Mouse (Mus musculus): ENCODE measurements around the gene Hdac11.
A peak's percentile ranks its signal among the peaks of the same experiment; 100 is the strongest.

The Hdac11 gene

DNA sequence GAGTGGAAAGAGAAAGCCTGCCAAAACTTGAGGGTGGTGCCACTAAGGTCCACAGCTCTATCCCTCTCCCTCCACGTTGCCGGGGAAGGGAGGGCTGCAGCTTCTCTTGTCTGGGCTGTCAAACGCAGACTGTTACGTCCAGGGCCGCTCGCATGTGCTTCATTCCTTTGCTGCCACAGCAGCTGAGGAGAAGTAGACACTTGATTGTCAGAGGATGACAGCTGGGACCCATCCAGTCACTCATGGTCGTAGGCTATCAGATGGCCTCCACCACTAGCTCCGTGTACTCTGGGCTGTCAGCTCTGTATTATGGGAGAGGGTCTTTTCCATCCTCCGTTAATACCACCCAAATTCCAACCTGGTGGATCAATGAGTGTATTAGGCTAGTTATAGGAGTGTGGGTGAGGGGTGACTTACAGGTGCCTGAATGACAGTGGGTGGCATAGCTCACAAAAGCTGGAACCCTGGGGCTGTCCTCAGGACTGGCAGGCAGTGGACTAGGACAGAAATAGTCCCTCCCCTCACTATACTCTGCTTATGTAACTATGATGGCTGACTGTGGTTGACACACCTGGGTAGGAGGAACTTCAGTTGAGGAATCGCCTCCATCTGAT, 19.0 kb upstream of the Hdac11 start:
- DNase-seq (ENCODE audit: low spot score in 2 of 2): no peak

GRCm38 (mm10) chr6:91139846-91140245, 16.6 kb upstream of the Hdac11 start:
- DNase-seq (ENCODE audit: low spot score in 2 of 2): peak; percentile 53 to 70

GRCm38 (mm10) chr6:91145056-91145455, 11.4 kb upstream of the Hdac11 start:
- no peak for DNase-seq (ENCODE audit: low spot score in 2 of 2)

DNA sequence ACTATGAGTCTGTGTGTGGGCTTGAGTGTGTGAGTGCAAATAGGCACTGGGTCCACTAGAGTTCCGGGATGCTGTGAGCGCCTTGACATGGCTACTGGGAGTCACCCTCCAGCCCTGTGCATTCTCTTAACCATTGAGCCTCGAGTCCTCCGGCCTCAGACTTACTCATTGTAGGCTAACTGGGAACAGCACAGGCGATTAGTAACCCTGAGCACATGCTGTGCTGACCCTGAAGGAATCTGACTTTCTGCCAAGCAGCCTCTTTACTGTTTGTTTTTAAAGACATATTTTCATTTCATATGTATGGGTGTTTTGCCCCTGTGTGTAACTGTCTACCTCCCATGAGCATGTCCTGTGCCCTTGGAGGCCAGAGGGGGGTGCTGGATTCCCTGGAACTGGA, 10.9 kb upstream of the Hdac11 start:
- no peak for DNase-seq (ENCODE audit: low spot score in 2 of 2)

- no peak for DNase-seq (ENCODE audit: low spot score in 2 of 2)
Measured at GRCm38 (mm10) chr6:91146443-91147151, 9.9 kb upstream of the Hdac11 start.

GRCm38 (mm10) chr6:91147152-91147770, 9.2 kb upstream of the Hdac11 start:
- DNase-seq (ENCODE audit: low spot score in 2 of 2): no peak

DNA sequence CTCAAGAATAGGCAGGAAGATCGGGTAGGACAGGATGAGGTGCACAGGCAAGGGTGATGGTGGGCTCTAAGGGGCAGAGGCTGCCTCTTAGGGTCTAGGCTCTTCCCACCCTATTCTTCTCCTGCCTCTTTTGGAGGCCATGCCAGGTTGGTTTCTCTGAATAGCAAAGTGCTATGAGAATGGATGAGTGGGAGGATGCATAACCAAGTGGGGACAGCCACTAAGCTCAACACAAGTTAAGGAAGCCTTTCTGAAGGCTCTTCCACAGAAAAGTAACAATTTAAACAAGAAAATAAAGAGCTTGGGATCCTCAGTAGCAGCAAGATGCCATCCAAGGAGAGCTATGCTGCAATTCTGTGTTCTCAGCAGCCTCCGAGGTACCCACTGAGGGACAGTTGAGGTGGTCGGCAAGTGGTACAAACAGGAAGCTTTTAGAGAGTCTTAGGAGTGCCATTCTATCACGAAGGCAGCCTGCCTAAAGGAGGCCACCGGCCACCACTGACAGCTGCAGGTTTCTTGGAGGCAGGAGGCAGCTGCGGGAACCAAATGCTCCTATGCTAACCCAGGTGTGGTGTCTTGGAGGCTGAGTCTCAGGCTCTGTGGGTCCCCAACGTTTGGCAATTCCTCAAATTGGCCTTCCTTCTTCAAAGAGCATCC, 3.4 kb upstream of the Hdac11 start:
- no peak for DNase-seq (ENCODE audit: low spot score in 2 of 2)

- DNase-seq (ENCODE audit: low spot score in 2 of 2): peak in 1 of 2 experiments; percentile 56
Measured at GRCm38 (mm10) chr6:91153549-91154064, 2.9 kb upstream of the Hdac11 start.

- no peak for DNase-seq (ENCODE audit: low spot score in 2 of 2)
Measured at GRCm38 (mm10) chr6:91154685-91155084, 1.8 kb upstream of the Hdac11 start.

DNA sequence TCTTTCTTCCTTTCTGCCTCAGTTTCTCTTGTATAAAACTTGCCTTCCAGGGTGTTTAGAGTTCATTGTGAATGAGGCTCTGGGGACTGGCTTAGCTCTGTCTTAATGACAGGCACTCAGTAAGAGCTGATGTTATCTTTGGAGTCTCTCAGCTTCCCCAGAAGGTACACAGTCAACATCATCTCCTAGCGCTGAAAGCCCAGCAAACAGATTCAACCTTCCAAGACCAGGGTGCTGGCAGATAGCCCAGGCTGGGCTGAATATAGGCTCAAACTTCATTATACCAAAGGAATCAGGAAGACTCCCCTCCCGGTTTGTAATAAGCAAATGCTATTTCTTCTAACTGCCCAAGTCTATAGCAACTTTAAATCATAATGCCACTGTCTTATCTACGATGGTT, 1.2 kb upstream of the Hdac11 start:
- no peak for DNase-seq (ENCODE audit: low spot score in 2 of 2)

GRCm38 (mm10) chr6:91156062-91156461, 403 bp upstream of the Hdac11 start:
- no peak for DNase-seq (ENCODE audit: low spot score in 2 of 2)

DNA sequence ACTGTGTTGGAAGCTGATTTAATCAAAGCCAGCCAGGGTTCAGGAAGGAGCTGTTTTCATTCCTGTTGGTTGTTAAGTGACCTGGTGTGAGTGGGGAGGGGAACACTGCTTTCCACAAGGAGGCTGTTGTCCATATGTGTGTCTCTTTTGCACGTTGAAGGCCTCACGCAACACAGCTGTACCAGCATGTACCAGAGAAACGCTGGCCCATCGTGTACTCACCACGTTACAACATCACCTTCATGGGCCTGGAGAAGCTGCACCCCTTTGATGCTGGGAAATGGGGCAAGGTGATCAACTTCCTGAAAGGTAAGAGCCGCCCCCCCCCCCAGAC, 739 bp downstream of the Hdac11 start:
- no peak for DNase-seq (ENCODE audit: low spot score in 2 of 2)

DNA sequence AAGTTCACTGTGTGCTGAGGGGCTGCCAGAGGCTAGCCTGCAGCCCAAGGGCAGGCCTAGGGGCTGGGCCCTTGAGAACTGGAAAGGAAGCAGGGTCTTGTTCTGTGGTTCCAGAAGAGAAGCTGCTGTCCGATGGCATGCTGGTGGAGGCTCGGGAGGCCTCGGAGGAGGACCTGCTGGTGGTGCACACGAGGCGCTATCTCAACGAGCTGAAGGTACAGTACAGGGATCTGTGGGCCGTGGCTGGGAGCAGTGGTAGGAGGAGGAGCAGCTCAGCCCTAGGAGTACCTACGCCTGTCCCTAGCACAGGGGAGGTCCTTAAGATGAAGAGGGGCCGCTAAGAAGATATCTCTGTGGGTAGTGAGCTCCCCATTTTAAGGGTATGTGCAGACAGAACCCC, 2.6 kb downstream of the Hdac11 start:
- no peak for DNase-seq (ENCODE audit: low spot score in 2 of 2)

DNA sequence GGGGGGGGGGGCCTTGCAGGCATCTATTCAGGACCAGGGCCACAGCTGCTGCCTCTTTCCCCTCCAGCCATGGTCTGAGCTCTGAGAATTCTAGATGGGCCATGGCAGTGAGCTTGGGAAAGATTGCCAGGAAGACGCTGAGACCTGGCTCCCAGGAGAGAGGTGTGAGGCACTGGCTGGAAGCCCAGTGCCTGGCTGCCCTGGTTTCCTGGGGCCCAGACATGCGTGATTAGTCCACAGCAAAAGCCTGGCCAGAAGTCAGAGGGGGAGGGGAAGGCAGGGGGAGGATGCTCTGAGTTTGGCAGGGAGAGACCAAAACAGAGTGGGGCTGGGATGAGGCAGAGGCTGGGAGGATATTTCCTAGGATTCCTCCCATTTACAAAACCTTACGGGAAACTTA, 3.9 kb downstream of the Hdac11 start:
- DNase-seq (ENCODE audit: low spot score in 2 of 2): no peak

GRCm38 (mm10) chr6:91160976-91161375, 4.5 kb downstream of the Hdac11 start:
- DNase-seq (ENCODE audit: low spot score in 2 of 2): no peak

DNA sequence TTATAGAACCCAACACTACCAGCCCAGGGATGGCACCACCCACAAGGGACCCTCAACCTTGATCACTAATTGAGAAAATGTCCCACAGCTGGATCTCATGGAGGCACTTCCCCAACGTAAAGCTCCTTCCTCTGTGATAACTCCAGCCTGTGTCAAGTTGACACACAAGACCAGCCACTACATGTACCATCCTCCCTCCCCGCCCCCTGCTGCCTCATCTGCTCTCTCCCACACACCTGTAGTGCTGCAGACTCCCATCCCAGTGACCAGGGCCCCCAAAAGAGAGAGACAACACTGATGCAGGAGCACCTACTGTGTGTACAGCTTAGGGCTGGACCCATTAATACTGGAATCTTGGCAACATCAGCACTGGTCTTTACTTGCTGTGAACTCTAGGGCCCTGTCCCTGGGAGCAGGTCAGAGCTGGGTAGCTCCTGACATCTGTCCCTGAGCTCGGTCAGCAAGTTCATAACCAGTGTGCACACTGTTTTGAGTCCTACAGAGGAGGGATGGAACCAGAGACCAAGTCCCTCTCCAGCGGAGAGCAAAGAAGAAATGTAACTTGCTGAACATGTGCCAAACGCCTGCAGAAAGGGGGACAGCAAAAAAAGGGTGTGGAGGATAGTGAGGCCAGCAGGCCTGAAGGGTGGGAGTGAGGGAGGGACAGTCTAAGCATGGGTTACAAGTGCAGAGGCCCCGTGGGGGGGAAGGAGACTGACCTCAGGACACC, 5.2 kb downstream of the Hdac11 start:
- no peak for DNase-seq (ENCODE audit: low spot score in 2 of 2)

DNA sequence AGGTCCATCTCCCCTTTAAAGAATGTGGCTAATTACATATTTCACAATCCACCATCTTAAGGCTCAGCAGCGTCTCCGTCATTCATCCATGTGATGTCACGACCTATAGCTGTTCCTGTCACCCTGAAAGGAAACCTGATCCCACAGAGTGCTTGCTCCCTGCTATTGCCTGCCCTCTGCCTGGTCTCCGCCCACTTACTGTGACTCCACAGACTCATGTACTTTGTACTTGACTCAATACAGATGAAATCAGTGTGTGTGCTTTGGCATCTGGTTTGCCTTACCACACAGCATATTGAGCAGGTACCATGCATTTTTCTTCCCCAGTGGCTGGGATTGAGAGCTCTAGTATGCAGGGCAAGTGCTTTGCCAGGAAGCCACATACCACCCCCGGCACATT, 5.8 kb downstream of the Hdac11 start:
- DNase-seq (ENCODE audit: low spot score in 2 of 2): no peak

GRCm38 (mm10) chr6:91163195-91163911, 6.9 kb downstream of the Hdac11 start:
- no peak for DNase-seq (ENCODE audit: low spot score in 2 of 2)

DNA sequence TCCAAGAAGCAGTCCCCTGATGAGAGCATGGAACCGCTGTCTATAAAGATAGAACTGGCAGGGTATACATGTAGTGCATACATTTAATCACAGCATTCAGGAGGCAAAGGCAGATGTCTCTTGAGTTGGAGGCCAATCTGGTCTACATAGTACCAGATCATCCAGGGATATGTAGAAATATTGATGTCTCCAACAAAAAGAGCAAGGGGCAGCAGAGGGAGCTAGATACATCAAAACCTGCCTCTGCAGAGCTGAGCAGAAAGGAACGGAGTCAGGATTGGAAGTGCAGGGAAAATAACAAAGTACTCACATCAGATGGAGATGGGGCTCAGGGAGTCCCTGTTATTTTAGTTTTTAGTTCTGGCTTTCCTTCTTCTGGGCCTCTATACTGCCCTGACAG, 8.1 kb downstream of the Hdac11 start:
- DNase-seq (ENCODE audit: low spot score in 2 of 2): no peak

DNA sequence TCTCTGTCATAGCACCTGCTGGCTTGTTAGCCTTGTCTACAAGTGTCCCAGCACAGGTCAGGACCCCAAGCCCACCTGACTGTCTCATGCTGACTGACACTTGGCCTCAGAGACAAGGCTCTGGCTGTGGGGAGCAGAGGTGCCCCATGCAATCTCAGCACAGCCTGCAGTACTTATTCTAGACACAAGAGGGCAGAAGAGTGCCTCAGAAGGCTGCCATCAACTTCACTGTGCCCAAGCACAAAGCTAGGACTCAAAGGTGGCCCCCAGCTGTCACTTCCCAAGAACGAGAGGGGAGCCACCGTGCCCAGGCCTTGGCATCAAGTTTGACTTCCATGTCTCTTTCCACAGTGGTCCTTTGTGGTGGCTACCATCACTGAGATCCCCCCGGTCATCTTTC, 8.7 kb downstream of the Hdac11 start:
- DNase-seq (ENCODE audit: low spot score in 2 of 2): peak; percentile 69 to 80

DNA sequence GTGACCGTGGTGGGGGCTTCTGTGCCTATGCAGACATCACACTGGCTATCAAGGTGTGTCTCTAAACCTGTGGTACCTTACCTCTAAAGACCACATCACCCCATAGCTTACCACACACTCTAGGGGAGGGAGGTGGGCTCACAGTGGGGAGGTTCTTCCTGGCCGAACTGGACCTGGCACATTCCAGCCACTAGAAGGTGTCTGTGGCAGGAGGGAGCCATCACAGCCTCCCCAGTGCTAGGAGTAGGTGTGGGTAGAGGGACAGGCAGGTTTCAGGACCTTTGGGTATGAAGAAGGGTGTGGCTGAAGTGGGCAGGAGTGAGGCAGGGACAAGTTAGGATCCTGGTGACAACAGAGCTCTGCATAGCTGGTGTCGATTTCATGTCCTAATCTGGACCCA, 11.4 kb downstream of the Hdac11 start:
- DNase-seq (ENCODE audit: low spot score in 2 of 2): no peak

All from frontal cortex, postnatal 25 days (tissue).